Mouse (Mus musculus) ovary, postnatal 10 days (tissue): ENCODE measurements around the gene Slc4a1ap.
"Not testable (repeated sequence)": the region's sequence is repeated elsewhere in the genome, so short reads cannot be mapped to it uniquely, and the experiment has no call there.

Source experiments
- DNase-seq: peaks from one replicate; pipeline ENCODE4 v3.0.0; 2022; ENCODE audit warnings: low spot score

Slc4a1ap gene

GRCm38 (mm10) chr5:31567951-31568657 lies 41.3 kb downstream of the Slc4a1ap start:
- DNase-seq = no peak

GRCm38 (mm10) chr5:31571023-31571608 lies 44.3 kb downstream of the Slc4a1ap start:
- DNase-seq = no peak

GRCm38 (mm10) chr5:31573722-31574121 lies 46.9 kb downstream of the Slc4a1ap start:
- DNase-seq = no peak

- no peak for DNase-seq
Measured at GRCm38 (mm10) chr5:31576539-31576975, 49.8 kb downstream of the Slc4a1ap start.

GRCm38 (mm10) chr5:31581263-31581662 lies 54.5 kb downstream of the Slc4a1ap start:
- DNase-seq = no peak

DNA sequence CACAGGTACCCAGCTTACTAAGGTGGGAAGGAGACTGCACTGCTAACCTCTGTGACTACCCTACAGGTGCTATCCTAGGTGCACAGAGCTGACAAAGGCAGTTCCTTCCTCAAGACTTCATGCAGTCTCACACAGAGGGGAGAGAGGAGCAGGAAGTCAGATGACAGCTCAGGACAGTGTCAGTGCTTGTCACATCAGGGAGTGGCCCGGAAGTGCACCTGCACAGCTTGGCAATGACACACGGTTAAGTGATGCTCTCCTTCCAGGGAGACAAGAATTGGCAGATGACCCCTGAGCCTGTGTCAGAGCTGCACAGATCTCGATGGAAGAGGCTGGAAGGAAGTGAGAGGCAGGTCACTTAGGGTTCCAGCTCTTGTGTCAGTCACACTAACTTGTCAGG lies 55.1 kb downstream of the Slc4a1ap start:
- DNase-seq = no peak

- no peak for DNase-seq
Measured at GRCm38 (mm10) chr5:31583261-31583660, 56.5 kb downstream of the Slc4a1ap start.

- no peak for DNase-seq
Measured at GRCm38 (mm10) chr5:31585526-31585925, 58.7 kb downstream of the Slc4a1ap start.

DNA sequence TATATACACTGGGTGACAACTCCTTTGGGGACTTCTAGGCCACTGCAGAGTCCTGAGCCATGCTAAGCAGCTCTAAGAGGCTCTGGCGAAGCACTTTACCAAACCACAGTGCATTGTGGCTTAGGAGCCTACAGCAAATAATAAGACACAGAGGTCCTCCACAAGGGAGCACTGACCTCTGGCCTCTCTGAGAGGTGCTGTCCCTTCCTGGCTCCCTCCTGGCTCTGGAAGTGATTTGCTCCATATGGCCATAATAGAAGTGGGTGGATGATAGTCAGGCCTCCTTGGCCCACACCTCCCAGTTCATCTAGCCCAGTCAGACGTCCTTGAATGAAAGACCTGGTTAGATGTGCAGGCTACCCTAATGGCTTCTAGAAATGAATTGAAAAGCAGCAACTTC lies 61.2 kb downstream of the Slc4a1ap start:
- no peak for DNase-seq

DNA sequence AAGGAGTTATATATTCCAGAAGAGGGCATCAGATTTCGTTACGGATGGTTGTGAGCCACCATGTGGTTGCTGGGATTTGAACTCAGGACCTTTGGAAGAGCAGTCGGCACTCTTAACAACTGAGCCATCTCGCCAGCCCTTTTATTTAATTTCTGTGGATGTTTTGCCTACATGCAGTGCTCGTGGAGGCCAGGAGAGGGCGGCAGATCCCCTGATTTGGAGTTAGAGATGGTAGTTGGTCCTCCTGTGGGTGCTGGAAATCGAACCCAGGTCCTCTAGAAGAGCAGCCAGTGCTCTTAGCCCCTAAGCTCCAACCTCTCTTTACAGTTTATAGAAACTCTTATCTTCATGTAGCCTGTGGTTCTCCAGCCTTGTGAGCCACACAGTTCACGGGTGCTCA lies 61.9 kb downstream of the Slc4a1ap start:
- not testable (repeated sequence) for DNase-seq

- no peak for DNase-seq
Measured at GRCm38 (mm10) chr5:31589711-31590319, 63.0 kb downstream of the Slc4a1ap start.

- DNase-seq = no peak
Measured at GRCm38 (mm10) chr5:31591122-31591521, 64.3 kb downstream of the Slc4a1ap start.

DNA sequence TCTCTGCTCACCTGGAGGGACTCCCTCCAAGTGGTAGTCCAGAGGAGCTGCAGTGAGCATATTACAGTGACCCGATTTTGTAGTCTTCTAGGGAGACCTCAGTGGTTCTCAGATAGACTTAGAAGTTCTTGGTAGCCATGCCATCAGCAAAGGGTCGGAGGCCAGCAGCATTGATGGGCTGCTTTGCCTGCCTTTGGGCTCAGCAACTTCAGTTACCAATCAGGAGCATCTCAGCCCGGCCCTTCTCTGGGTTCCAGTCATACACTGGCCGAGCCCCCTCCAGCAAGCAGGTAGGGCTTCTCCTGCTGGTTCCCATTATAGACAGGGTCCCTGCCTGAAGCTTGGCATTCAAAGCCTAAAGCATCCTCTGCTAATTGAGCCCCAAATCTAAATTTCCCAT lies 69.1 kb downstream of the Slc4a1ap start:
- no peak for DNase-seq

DNA sequence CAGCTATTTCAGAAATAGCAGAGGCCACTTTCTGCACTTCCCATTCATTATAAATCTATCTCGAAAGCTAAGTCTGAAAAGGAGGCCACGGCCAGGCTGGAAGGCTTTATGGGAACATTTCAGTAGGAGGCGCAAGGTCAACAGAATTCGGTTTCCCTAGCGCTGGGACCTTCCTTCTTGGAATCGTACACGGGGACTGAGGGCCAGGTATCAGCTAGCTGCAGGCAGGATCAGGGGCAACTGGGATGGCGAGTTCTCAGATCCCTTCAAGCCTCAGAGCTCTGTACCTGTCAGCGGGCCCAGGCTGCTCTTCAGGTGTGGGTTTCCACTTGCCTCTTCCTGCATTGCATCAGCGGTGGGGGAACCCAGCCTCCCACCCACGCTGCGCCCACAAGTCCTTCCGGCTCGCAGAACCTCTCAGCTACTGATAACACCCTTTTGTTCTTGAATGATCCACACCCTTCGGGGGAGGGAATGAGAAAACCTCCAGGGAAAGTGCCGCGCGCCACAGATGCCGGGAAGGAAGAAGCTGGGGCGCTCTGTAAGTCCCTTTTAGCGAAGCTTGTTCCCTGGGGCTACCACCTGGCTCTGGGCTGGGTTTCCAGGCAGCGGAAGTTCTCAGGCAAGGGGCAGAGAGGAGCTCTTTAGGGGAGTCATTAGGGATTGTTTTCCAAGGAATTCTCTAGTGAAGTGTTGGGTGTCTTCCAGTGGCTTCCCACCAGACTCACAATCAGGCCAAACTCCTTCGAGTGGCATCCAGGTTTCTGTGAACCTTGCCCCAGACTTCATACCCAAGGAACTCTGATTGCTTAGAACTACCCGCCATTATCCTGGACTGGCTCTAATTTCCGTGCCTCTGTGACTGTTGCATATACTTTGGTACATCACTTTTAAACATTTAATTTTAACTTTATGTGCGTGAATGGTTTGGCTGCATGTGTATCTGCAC lies 70.0 kb downstream of the Slc4a1ap start, which contains the start of gene Mrpl33:
Gene Mrpl33, plus strand, starts transcription at position 455 of the 949 bp plus-strand sequence.
- no peak for DNase-seq

DNA sequence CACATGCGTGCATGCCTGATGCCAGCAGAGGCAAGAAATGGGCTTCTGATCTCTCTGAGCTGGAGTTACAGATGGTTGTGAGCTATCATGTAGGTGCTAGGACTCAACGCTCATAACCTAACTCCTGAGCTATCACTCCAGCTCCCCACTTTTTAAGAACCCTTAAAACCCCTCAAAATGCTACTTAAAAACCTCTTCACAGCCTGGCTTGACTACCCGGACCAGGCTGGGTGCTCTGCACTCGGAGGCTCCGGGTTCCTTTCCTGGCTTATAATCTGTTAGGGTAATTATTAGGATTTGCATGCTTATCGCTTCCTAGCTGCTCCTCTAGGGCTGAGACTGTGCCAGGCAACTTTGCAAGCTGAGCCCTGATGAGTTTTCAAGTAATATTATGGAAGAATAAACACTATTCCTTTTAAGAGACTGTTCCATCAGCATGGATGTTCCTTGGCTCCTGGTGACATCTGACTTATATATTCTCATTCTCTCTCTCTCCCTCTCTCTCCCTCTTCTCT lies 70.7 kb downstream of the Slc4a1ap start:
- DNase-seq = no peak

GRCm38 (mm10) chr5:31598121-31598520 lies 71.3 kb downstream of the Slc4a1ap start:
- no peak for DNase-seq

DNA sequence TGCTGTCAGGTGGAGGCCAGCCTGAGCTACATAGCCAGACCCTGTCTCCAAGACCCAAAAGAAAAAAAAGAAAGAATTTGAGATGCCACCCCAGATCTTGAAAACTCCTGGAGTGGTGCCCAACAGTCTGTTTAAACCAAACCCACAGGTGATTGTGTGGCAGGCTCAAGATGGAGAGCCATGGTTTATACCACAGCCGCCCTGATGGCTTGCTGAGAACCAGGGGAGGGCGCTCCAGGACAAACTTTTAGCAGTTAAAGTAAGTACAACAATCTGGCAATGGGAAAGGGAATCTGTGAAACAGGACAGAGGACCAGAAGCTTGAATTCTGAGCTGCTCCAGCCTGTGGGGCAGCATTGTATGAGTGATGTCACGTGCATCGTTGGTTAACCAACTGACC lies 71.8 kb downstream of the Slc4a1ap start:
- DNase-seq = no peak

GRCm38 (mm10) chr5:31599161-31599560 lies 72.4 kb downstream of the Slc4a1ap start:
- no peak for DNase-seq

- DNase-seq = no peak
Measured at GRCm38 (mm10) chr5:31601162-31601722, 74.4 kb downstream of the Slc4a1ap start.

DNA sequence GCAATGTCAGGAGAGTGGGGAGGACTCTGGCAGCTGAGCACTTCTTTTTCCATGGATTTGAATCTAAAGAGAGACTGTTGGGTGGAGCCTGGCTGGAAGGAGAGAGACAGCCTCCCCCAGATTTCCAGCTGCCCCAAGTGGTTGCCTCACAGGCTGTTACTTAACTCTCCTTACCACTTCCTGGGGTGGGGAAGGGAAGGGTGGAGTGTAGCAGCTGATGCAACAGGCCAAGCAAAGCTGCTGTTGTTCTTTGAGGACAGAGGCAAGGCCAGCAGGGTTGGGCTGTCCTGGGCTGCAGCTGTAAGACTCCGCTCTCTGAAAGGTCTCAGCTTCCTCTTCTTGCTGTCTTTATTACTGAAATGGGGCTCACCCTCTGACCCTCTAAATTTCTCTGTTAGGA lies 75.6 kb downstream of the Slc4a1ap start:
- DNase-seq = no peak

GRCm38 (mm10) chr5:31603766-31604165 lies 77.0 kb downstream of the Slc4a1ap start:
- DNase-seq = no peak

DNA sequence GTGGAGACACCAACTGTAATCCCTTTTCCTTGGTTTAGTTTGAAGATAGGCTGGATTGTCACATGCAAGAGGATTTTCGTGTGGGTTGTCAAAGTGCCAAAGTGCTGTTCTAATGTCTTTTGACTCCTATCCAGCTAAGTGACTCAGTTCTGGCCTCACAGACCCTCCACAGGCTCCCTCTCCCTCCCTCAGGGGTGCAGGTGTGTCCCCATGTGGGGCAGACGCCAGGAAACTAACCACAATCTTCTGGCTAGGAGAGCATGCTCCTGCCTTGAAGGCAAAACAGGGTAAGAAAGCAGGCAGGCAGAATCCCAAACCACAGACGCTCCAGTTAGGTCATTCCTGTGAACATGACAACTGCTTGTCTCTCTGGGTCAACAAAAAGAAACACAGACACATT lies 79.4 kb downstream of the Slc4a1ap start:
- no peak for DNase-seq
